Mouse (Mus musculus) limb, embryonic 11.5 days (tissue): ENCODE measurements around the gene Mtcp1. TPM values are rescaled to one million over a fixed set of nuclear protein-coding genes. Genes with fewer than 3 reads are reported as not detected.

Source experiments
- ATAC-seq: fragments of 200-750 bp; cut with Nextera tagmentation; 2 replicates; pipeline ENCODE4 v1.8.0; 2017; ENCODE audit warnings: low read depth; ENCODE audit not compliant: insufficient number of reproducible peaks, low FRiP score, low TSS enrichment
- DNase-seq: peaks from one replicate; pipeline ENCODE4 v3.0.0-alpha.2; 2015; ENCODE audit warnings: low spot score
- H3K27ac ChIP-seq: fragments of 300-500 bp; sonication (generic); replicated peaks from 2 replicates; pipeline ENCODE4 v1.5.1; 2014; ENCODE audit warnings: low read depth, mild to moderate bottlenecking, low read length
- H3K27me3 ChIP-seq: fragments of 300-500 bp; sonication (generic); 2 replicates; pipeline ENCODE4 v1.6.1; 2014; ENCODE audit warnings: mild to moderate bottlenecking, low read length, mixed read lengths; ENCODE audit not compliant: control insufficient read depth, insufficient read depth
- H3K36me3 ChIP-seq: fragments of 300-500 bp; sonication (generic); 2 replicates; pipeline ENCODE4 v1.6.1; 2014; ENCODE audit warnings: mild to moderate bottlenecking, low read length, moderate library complexity, mixed read lengths; ENCODE audit not compliant: control insufficient read depth, insufficient read depth
- H3K4me1 ChIP-seq: fragments of 300-500 bp; sonication (generic); 2 replicates; pipeline ENCODE4 v1.6.1; 2014; ENCODE audit warnings: low read length, mixed read lengths; ENCODE audit not compliant: control insufficient read depth, insufficient read depth
- H3K4me2 ChIP-seq: fragments of 300-500 bp; sonication (generic); 2 replicates; pipeline ENCODE4 v1.6.1; 2014; ENCODE audit warnings: low read depth, mild to moderate bottlenecking, moderate library complexity; ENCODE audit not compliant: severe bottlenecking
- H3K4me3 ChIP-seq: fragments of 300-500 bp; sonication (generic); 2 replicates; pipeline ENCODE4 v1.5.1; 2014; ENCODE audit warnings: low read depth, low read length
- H3K9ac ChIP-seq: fragments of 300-500 bp; sonication (generic); 2 replicates; pipeline ENCODE4 v1.6.1; 2014; ENCODE audit warnings: mild to moderate bottlenecking, low read length
- H3K9me3 ChIP-seq: fragments of 300-500 bp; sonication (generic); 2 replicates; pipeline ENCODE4 v1.6.1; 2016; ENCODE audit warnings: low read length; ENCODE audit not compliant: control insufficient read depth
- WGBS: fragments of 180-500 bp; shearing (Covaris S2); extraction: QIAGEN DNeasy Blood & Tissue Kit; methylation state at CpG from one replicate; pipeline ENCODE4 v1.1.7; 2014; 5-methylcytosine and 5-hydroxymethylcytosine counted together
- polyA plus RNA-seq: library from polyadenylated mRNA; unstranded; fragments of >200 nt; fragmentation: Nextera tagmentation; extraction: Ambion mirVana; gene quantifications from 2 replicates; pipeline ENCODE4 v1.2.1, GENCODE M21; 2014

Gene Mtcp1
- polyA plus RNA-seq, result 10.2 and 12.3 TPM in 2 replicates

GRCm38 (mm10) chrX:75415936-75416785 is at the start of gene Mtcp1, which contains the start of the genes Cmc4 and Brcc3:
Mtcp1 (minus strand) TSS chrX:75416588.
Cmc4 (minus strand) TSS chrX:75416584.
Brcc3 (plus strand) TSS chrX:75416628.
- peak; percentile 100 for ATAC-seq
- Histone ChIP-seq H3K27me3 (no peaks in the 10 kb centered on the region), H3K4me1 (no peaks in the 10 kb centered on the region), H3K9me3 (no peaks in the 10 kb centered on the region), H3K9ac (peak within 1 kb of the TSS; percentile 65), H3K27ac (peak within 1 kb of the TSS; percentile 62), H3K4me3 (peak within 1 kb of the TSS; percentile 45), H3K4me2 (peak within 1 kb of the TSS; percentile 39), H3K36me3 (no peaks in the 10 kb centered on the region)
- WGBS, result 17% methylated on average over 52 of the region's 52 CpGs
- DNase-seq, result peak; percentile 85

DNA sequence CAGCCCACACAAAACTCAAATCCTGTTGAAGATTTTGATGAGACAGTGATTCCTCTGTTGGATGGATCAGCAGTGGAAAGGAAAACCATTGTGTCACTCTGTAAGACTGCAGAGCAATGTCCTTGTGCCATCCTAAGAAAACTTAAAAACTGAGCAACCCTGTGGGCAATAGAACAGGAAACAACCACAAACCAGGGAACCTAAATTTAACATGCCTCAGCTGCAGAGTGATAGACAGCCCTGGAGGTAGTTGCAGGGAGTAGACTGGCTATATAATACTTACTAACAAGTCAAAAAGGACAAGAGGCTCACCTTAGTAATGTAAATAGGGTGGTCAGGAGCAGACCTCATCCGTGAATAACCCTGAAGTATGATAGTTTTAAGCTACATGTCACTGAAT is 38.2 kb upstream of the Mtcp1 start:
- Histone ChIP-seq H3K4me2 (no peak overlapping the region), H3K9me3 (no peaks in the 10 kb centered on the region), H3K27ac (no peak overlapping the region), H3K36me3 (no peaks in the 10 kb centered on the region), H3K4me1 (no peaks in the 10 kb centered on the region), H3K9ac (no peak overlapping the region), H3K4me3 (no peak overlapping the region), H3K27me3 (no peaks in the 10 kb centered on the region)
- ATAC-seq (no peak), DNase-seq (no peak)
- WGBS, result 79% methylated on average over 1 of the region's 1 CpGs

DNA sequence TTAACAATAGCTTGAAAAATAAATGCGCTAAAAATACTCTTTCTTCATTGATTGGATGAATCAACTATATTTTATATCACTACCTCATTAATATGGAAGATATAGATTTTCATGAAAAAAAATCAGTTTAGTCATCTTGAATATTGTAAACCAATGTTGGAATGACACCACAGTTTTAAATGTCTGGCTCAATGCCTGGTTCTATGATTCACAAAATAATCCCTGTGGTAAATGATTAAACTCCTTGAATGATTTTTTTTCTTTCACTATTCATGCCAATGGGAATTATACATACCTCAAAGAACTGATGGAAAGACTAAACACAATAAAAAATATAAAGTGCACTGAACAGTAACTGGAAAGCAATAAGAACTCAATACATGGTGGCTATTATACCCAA is 6.7 kb downstream of the Mtcp1 start:
- no peak for ATAC-seq

GRCm38 (mm10) chrX:75403350-75403749 is 13.0 kb downstream of the Mtcp1 start:
- Histone ChIP-seq H3K4me1 (no peaks in the 10 kb centered on the region), H3K27me3 (no peaks in the 10 kb centered on the region), H3K4me3 (no peak overlapping the region), H3K9ac (no peak overlapping the region), H3K4me2 (no peak overlapping the region), H3K9me3 (no peaks in the 10 kb centered on the region), H3K27ac (no peak overlapping the region), H3K36me3 (no peaks in the 10 kb centered on the region)
- no peak for DNase-seq
- no peak for ATAC-seq

More for the DNA sequence above, 6.7 kb downstream of the Mtcp1 start:
- DNase-seq, result no peak
- H3K4me1 ChIP-seq, result no peaks in the 10 kb centered on the region
- 87% methylated on average over 1 of the region's 1 CpGs for WGBS
- H3K36me3 ChIP-seq, result no peaks in the 10 kb centered on the region
- H3K27ac ChIP-seq, result no peak overlapping the region
- no peaks in the 10 kb centered on the region for H3K27me3 ChIP-seq
- no peak overlapping the region for H3K9ac ChIP-seq
- no peak overlapping the region for H3K4me3 ChIP-seq
- no peak overlapping the region for H3K4me2 ChIP-seq
- no peaks in the 10 kb centered on the region for H3K9me3 ChIP-seq

GRCm38 (mm10) chrX:75402668-75403067 is 13.7 kb downstream of the Mtcp1 start:
- Histone ChIP-seq H3K36me3 (no peaks in the 10 kb centered on the region), H3K27me3 (no peaks in the 10 kb centered on the region), H3K9me3 (no peaks in the 10 kb centered on the region), H3K9ac (no peak overlapping the region), H3K4me2 (no peak overlapping the region), H3K4me3 (no peak overlapping the region), H3K27ac (no peak overlapping the region), H3K4me1 (no peaks in the 10 kb centered on the region)
- 80% methylated on average over 2 of the region's 2 CpGs for WGBS
- ATAC-seq, result no peak
- DNase-seq, result no peak

- Histone ChIP-seq H3K4me3 (no peak overlapping the region), H3K9ac (no peak overlapping the region), H3K4me2 (no peak overlapping the region), H3K9me3 (no peaks in the 10 kb centered on the region), H3K27ac (no peak overlapping the region), H3K36me3 (no peaks in the 10 kb centered on the region), H3K27me3 (no peaks in the 10 kb centered on the region), H3K4me1 (no peaks in the 10 kb centered on the region)
- WGBS, result 90% methylated on average over 1 of the region's 1 CpGs
- ATAC-seq, result no peak
- DNase-seq, result no peak
Measured at GRCm38 (mm10) chrX:75399471-75399870, 16.9 kb downstream of the Mtcp1 start.

DNA sequence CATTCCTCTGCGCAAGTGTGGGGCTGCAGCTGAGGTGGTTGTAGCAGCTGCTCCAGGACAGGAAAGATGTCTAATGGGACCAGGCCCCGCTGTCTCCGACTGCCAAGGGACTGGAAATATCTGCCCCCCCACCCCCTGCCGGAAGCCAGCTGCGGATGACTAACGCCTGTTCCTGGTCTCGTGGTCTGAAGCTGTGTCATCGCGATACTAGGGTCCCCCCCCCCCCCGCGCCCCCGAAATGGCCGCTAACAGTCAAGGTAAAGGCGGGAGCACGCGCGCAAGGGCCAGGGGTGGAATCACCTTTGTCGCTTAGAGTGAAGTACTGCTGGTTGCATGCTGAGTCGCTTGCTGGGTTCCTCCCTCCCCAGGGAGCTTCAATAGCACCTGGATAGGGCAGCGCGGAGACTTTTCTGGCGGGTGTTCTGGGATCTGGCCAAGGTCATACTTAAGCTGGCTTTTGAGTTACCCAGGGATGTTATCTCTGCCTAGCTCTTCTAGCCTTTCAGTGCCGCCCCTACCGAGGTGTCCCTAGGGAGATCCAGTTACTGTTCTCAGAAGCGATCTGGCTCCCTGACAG is 34.1 kb downstream of the Mtcp1 start, which contains the start of the genes Fundc2 and F8:
Gene Fundc2 (plus strand): TSS at position 205 of the 577 bp plus-strand sequence.
Gene F8 (minus strand): TSS at position 421 of the 577 bp plus-strand sequence.
- Histone ChIP-seq H3K4me1 (no peaks in the 10 kb centered on the region), H3K4me2 (peak within 1 kb of the TSS; percentile 41), H3K4me3 (peak within 1 kb of the TSS; percentile 28), H3K27ac (no peak within 1 kb of the TSS), H3K9ac (peak within 1 kb of the TSS; percentile 34), H3K9me3 (no peaks in the 10 kb centered on the region), H3K36me3 (no peaks in the 10 kb centered on the region), H3K27me3 (no peaks in the 10 kb centered on the region)
- 13% methylated on average over 22 of the region's 25 CpGs for WGBS
- ATAC-seq, result peak; percentile 89
- peak; percentile 79 for DNase-seq

GRCm38 (mm10) chrX:75381699-75382098 is 34.7 kb downstream of the Mtcp1 start:
- H3K9ac ChIP-seq, result peak overlapping the region; percentile 34; the same call in 1 of the 2 replicates
- no peaks in the 10 kb centered on the region for H3K9me3 ChIP-seq
- no peaks in the 10 kb centered on the region for H3K36me3 ChIP-seq
- H3K4me1 ChIP-seq, result no peaks in the 10 kb centered on the region
- H3K27me3 ChIP-seq, result no peaks in the 10 kb centered on the region
- peak overlapping the region; percentile 41; the same call in 1 of the 2 replicates for H3K4me2 ChIP-seq
- ATAC-seq (no peak), DNase-seq (no peak)
- peak overlapping the region; percentile 28 for H3K4me3 ChIP-seq
- no peak overlapping the region for H3K27ac ChIP-seq
- 78% methylated on average over 5 of the region's 5 CpGs for WGBS
